Mouse (Mus musculus): Measurements from ENCODE around the gene Fam172a.

Fam172a gene

DNA sequence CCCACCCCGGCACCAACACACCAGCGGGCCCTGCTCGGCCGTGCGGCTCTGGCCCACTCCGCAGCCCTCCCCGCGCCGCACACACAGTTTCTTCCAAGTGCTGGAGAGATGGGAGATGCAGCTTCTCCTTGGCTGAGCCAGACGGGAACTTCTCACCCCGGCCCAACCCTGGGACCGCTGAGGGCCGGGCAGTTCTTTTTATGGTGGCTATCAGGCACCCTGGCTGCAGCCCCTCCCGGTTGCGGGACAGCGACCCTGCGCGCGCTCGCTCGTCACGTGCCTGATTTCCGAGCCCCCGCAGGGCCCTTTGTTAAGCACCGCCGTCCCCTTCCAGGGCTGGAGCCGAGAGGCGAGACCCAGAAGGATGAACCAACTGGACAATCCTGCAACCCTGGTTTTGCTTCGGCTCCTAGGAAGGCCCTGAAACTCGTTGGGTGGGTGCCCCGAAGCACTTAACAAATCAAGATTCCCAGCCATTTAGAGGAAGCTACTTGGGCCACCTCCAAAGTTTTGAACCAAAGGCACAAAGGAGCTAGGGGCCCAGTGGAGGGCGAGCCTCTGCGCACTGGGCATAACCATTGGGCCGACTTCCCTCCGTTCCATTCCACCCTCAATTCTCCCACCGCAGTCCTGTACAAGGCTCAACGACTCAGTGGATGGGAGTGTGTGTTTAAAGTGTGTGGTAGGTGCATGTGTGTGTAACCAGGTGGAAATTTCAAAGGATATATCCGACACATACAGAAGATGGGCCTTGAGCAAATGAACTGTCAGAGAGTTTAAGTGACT lies 477.7 kb downstream of the Fam172a start:
- no peak for DNase-seq (ENCODE audit: low read depth, low spot score)

GRCm38 (mm10) chr13:78180261-78180660 lies 478.4 kb downstream of the Fam172a start:
- DNase-seq (ENCODE audit: low read depth, low spot score) = no peak

DNA sequence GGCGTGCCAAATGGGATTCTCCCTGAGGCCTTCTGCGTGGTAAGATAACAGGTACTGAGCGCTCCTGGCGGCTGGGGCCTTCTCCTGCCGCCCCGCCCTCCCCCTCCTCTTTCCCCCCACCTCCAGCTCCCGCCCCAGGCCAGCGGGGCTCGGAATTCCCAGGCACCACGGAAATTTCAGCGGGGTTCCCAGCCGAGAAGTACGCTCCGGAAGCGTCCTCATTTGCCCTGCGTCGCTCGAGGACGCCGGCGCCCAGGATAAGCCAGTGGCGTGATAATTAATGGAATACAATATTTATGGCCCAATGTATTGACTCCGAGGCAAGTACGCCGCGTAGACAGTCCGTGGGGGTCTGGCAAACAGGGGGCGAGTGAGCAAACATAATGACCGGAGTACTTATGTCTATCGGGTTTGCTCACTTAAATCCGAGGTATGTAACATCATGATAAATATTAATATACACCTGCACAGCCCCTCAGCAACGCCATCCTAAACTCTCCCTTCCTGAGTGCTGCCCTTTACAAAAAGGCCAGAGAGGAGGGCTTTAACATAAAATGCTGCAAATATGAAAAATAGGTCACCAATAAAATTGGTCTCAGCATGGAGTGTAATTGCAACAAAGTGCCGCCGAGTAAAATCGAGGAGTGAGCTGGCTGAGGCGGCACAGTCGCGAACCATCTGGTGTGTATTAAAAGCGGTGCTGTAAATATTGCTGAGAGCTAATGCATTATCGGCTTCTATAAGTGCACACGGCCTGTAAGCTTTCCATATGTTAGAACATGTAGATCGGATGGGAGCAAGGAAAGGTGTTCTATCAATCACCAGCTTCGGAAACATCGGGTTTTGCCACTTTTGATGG lies 479.5 kb downstream of the Fam172a start:
- no peak for DNase-seq (ENCODE audit: low read depth, low spot score)

- no peak for DNase-seq (ENCODE audit: low read depth, low spot score)
Observed at GRCm38 (mm10) chr13:78181930-78182558, 480.2 kb downstream of the Fam172a start.

- no peak for DNase-seq (ENCODE audit: low read depth, low spot score)
Observed at GRCm38 (mm10) chr13:78183004-78183403, 481.2 kb downstream of the Fam172a start.

DNA sequence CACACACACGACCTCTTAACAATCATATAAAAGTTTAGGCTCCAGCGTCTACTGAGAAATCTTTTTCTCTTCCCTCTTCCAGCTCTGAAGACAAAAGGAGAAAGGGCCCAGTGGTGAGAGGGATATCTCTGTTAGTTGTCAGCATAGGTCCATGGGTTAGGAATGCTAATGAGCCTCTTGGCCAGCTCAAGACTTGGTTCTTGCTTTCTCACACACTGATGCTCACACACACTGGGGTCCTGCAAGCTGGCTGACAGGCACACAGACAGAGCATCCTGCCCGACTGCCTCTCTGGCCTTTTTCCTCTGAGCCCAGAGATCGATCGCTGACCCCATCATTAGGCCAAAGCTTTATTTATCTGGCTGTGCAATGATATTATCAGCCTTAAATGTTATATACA lies 482.2 kb downstream of the Fam172a start:
- DNase-seq (ENCODE audit: low read depth, low spot score) = no peak

- no peak for DNase-seq (ENCODE audit: low read depth, low spot score)
Observed at GRCm38 (mm10) chr13:78184786-78185466, 483.1 kb downstream of the Fam172a start.

DNA sequence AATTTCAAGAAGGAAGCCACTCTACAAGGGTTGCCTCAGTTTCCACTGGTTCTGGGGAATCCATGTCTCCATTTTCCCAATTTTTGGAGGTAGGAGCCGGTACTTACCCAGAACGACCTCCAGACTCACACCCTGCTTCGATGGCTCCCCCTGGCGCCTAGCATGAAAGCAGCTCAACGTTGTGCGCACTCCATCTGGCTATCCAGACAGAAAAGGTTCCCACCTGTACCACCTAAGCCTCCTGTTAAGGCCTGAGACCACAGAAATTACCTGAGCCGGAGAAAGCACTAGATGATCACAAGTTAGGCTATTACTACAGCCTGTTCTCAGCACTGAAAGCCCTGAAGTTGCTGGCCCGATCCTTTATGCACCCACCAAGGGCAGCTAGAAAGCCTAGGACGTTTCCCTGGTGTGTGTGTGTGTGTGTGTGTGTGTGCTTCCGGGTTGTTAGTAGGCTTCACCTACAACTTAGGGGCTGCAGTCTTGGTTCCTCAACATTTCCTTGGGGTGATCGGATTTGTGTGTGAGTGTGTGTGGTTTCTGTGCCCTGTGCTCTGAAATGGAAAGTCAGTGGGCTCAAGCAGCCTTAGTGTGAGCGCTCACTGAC lies 484.6 kb downstream of the Fam172a start:
- no peak for DNase-seq (ENCODE audit: low read depth, low spot score)

- DNase-seq (ENCODE audit: low read depth, low spot score) = no peak
Observed at GRCm38 (mm10) chr13:78187833-78188232, 486.0 kb downstream of the Fam172a start.

GRCm38 (mm10) chr13:78189586-78189985 lies 487.8 kb downstream of the Fam172a start:
- no peak for DNase-seq (ENCODE audit: low read depth, low spot score)

DNA sequence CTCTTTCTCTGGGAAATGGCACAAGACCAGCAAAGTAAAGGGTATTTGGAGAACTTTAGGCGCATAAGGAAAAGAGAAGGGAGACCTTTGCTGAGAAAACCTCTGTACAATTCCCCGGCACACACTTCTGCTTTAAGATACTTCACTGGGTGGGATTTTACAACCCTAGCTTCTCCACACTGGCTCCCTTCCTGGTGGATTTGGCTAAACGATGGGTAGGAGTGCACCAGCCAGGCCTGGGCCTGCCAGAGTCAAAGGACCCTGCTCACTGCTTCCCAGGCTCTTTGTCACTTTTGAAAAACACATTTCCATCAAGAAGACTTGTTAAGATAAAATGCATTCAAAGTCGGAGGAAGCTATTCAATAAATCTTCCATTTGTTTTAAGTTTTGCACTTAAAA lies 491.4 kb downstream of the Fam172a start:
- DNase-seq (ENCODE audit: low read depth, low spot score) = no peak

DNA sequence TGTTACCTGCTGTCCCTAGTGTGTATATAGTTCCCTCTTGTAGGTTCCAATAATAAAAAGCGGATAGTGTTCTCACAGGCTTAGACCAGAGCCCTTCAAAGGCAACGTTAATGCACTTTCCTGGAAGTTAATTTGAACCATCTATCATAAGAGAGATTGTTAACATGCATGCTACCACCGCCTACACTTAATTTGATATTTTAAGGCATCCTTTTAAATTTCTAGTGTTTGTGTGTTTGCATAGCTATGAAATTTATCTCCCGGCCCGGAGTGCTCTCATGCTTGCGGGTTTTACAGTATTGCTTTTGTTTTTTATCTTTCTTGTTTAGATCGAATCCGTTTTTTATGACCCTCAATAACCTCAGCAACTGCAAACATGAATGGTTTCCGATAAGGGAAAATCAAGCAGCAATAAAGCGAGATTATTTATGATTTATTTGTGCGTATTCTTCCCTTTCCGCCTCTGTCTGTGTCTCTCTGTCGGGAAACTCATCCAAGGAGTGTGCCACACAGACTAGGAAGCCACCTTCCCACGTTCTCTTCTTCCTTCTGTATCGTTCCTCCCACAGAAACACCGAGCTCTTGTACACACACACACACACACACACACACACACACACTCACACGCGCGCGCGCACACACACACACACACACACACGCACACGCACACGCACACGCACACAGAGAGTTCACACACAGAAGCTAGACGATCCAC lies 492.5 kb downstream of the Fam172a start:
- no peak for DNase-seq (ENCODE audit: low read depth, low spot score)

DNA sequence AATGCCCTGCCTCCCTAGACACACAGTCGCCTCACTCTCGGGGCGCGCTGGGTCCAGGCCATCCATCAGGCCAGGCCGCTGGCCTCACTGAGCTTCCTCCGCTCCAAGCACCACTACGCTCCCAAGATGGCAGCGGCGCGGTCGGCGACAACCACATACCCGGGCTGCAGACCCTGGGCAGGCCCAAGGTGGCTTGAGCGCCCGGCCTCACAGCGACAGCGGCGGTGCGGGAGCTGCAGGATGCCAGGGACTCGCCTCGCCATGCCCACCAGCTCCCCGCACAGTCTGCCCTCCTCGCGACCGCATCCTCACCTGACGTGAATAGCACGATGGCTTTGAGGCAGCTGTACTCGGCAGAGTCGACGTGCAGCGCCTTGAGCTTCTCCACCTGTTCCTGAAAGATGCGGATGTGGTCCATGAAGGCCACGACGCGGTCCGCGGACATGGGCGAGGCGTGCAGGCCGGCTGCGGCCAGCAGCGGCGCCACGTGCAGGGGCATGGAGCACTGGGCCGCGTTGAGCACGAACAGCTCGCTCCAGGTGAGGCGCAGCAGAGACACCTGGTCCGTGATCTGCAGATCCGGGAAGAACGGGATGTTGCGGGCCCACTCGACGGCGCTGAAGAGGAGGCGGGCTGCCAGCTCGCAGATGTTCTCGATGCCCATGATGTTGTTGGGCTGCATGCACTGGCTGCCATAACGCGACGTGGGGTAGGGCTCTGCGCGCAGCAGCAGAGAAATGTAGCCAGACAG lies 493.2 kb downstream of the Fam172a start:
- DNase-seq (ENCODE audit: low read depth, low spot score) = no peak

DNA sequence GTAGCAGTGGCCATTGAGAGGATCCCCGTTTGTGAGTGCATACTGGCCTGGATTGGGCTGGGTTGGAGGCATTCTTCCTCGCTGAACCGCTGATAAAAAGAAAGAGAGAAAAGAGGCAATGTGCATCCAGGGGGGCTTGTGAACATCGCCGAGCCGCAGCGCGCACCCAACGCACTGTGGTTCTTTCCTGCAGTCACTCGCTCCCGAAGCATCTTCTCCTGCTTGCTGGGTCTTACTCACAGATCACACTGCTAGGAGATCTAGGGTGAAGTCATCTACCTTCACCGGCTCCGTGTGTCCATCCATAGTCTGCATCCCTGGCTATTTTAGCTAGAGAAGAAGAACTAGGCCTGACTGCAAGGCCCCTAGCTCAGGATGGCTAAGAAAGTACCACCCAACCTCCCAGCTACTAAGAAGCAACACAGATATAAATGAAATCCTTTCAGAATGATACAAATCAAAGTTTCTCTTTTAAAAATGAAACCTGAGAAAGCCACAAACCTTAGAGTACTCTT lies 493.8 kb downstream of the Fam172a start:
- DNase-seq (ENCODE audit: low read depth, low spot score) = no peak

DNA sequence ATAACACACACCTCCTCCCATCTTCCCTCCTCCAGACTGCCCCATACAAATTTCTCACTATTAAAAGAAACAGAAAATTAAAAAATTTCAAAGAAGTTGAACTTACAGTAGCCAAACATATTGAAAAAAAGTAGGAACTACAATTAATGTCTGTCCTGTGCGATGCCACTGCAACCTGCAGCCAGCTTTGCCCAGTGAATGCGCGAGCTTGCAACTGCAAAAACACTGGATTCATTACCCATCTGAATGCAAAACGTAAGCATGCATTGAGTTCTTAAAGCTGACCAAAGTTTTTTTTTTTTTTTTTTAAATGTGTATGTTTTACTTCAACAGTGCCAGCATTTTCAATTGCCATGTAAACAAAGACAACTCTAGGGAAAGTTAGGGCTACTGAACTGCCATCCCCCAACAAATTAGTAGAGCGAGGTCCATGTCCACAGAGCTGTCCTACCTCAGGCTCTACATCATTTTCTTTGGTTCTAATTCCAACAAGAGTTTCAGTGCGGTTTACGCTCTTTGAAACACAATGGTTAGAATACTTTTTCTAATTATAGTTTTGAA lies 494.5 kb downstream of the Fam172a start:
- DNase-seq (ENCODE audit: low read depth, low spot score) = no peak

DNA sequence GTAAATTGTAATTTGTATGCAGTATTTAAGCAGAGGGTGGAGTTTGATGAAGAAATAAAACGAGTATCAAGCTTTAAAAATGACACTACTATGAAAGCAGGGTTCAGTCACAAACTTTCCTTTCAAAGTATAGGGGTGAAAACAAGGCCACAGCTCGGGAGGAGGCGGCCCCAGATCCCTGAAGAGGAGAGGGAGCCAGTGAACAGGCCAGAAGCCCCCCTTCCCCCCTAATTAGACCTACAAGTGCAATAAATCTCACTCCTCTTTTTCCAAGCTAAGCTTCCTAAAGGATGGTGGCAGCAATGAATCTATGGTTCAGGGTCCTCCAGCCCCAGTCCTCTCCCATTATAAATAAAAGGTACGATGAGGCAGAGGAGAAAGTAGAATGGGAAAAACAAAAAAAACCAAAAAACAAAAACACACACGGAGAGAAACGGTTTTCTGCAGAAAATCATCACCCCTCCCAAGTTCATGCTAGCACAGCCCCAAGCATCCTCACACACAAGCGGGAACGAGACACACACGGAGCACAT lies 495.5 kb downstream of the Fam172a start:
- no peak for DNase-seq (ENCODE audit: low read depth, low spot score)

- DNase-seq (ENCODE audit: low read depth, low spot score) = no peak
Observed at GRCm38 (mm10) chr13:78197819-78198390, 496.1 kb downstream of the Fam172a start.

DNA sequence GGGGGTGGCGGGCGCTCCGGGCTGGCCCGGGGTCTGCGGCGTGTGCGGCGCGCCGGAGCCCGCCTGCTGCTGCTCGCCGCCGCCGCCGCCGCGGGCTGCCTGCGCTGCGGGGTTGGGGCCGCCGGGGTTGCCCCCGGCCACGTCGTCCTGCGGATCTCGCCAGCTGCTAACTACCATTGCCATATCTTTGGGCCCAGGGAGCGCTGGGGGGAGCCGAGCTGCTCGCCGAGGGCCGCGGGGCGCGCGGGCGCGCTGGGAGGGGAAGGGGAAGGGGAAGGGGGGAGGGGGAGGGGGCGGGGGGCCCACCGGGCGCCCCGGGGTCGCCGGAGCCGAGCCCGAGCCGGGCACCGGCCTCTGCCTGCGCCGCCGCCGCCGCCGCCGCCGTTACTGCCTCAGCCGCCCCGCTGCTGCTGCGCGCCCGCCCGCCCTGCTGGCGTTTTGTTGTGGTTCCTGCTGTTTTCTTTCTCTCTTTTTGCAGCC lies 496.6 kb downstream of the Fam172a start:
- DNase-seq (ENCODE audit: low read depth, low spot score) = no peak

Measured in retina, adult 2 months (tissue).